Mouse (Mus musculus) spleen, adult 2 months (tissue): ENCODE data around the gene Tex38. TPM values are rescaled to one million over a fixed set of nuclear protein-coding genes. Genes with fewer than 3 reads are reported as not detected.

Experiments
- DNase-seq, 2 experiments: peaks; one replicate each; pipeline versions ENCODE4 v3.0.0 to v3.0.0-alpha.2; 2012 to 2021; ENCODE audit warnings: low spot score in 2 of 2, low read depth in 1 of 2
- H3K27ac ChIP-seq: fragments of 200-500 bp; 2 replicates; pipeline ENCODE4 v1.5.1; 2012; ENCODE audit warnings: low read length, inconsistent platforms; ENCODE audit not compliant: insufficient read depth
- H3K27me3 ChIP-seq: fragments of 200-500 bp; 2 replicates; pipeline ENCODE4 v1.6.1; 2012; ENCODE audit warnings: mild to moderate bottlenecking, moderate library complexity, low read length, inconsistent platforms; ENCODE audit not compliant: control insufficient read depth, insufficient read depth
- H3K36me3 ChIP-seq: fragments of 200-500 bp; 2 replicates; pipeline ENCODE4 v1.6.1; 2012; ENCODE audit warnings: mild to moderate bottlenecking, low read length, inconsistent platforms; ENCODE audit not compliant: control insufficient read depth, insufficient read depth
- H3K4me1 ChIP-seq: fragments of 200-500 bp; 2 replicates; pipeline ENCODE4 v1.6.1; 2011; ENCODE audit warnings: inconsistent platforms; ENCODE audit not compliant: control insufficient read depth, insufficient read depth, insufficient read length
- H3K4me3 ChIP-seq: fragments of 200-500 bp; 2 replicates; pipeline ENCODE4 v1.5.1; 2011; ENCODE audit warnings: mild to moderate bottlenecking, inconsistent platforms; ENCODE audit not compliant: insufficient read depth, insufficient read length; ENCODE audit errors: extremely low read depth
- CTCF ChIP-seq: fragments of 200-500 bp; IDR thresholded peaks from 2 replicates; pipeline ENCODE4 v1.5.1; 2011; ENCODE audit warnings: mild to moderate bottlenecking, inconsistent platforms; ENCODE audit not compliant: insufficient read depth, insufficient read length, insufficient replicate concordance; ENCODE audit errors: extremely low read depth
- POLR2A ChIP-seq: fragments of 200-500 bp; IDR thresholded peaks from 2 replicates; pipeline ENCODE4 v1.6.1; 2011; ENCODE audit warnings: low read depth, low read length, inconsistent platforms
- WGBS: fragments of 180-500 bp; shearing (Covaris S2); methylation state at CpG from one replicate; pipeline ENCODE4 v1.1.7; 2018; 5-methylcytosine and 5-hydroxymethylcytosine counted together
- polyA plus RNA-seq: library from polyadenylated mRNA; depleted of rRNA; stranded (reverse); fragments of >200 nt; gene quantifications from 2 replicates; pipeline ENCODE4 v1.2.3, GENCODE M21; 2012; rRNA removed

Gene Tex38
- polyA plus RNA-seq: 0.14 and 0.32 TPM in 2 replicates

DNA sequence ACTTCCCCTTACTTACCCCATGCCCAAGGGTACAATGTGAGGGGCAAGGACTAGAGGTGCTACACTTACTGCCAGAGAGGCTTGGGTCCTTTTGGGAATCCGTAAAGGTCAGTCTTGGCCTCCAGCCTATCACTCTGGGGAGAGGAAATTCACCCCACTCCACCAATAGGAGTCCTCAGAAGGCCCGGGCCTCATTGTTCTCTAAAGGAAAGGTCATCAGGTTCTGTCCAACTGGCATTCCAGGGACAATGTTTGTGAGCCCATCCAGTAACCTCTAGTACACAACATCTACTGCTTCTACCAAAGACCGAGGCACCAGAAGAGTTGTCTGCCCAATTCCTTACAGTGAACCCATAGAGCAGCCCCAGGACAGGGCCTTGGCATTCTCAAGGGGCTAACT is at the start of gene Tex38:
TSS of gene Tex38 (minus strand) at position 101 of the 400 bp plus-strand sequence.
- peaks cover 3% of the 10 kb centered on the region; the same call in 1 of the 2 replicates for H3K4me1 ChIP-seq
- TF ChIP-seq CTCF: no peak
- TF ChIP-seq POLR2A: no peak
- 86% methylated on average over 3 of the region's 3 CpGs for WGBS

DNA sequence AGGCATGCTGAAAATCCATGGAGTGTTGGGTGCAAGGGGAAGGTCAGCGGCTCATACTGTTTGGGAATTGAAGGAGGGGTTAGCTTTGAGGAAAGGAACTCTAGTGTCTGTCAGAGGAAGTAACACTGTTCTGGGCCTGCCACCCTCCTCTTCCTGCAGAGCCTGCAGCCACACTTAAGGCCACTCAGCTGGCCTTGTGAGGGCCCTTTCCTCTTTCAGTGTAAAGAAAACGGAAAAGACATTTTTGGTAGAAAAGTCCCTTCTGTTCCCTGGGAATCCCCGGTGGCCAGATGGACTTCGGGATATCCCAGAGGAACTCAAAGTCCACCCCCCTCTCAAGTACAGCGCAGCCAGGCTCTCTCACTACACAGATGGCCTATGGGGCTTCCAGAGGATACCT is 49.7 kb upstream of the Tex38 start:
- DNase-seq: no peak
- TF ChIP-seq POLR2A (no peak), CTCF (no peak)

More for the DNA sequence above, at the start of gene Tex38:
- no peak within 1 kb of the TSS for H3K4me3 ChIP-seq
- no peak for DNase-seq
- no peak within 1 kb of the TSS for H3K27ac ChIP-seq
- no peaks in the 10 kb centered on the region for H3K27me3 ChIP-seq
- H3K36me3 ChIP-seq: peaks cover 2% of the 10 kb centered on the region; the same call in 1 of the 2 replicates

GRCm38 (mm10) chr4:115828572-115828902 is 47.7 kb upstream of the Tex38 start:
- TF ChIP-seq CTCF (no peak), POLR2A (no peak)
- no peak for DNase-seq
- peaks cover 10% of the 10 kb centered on the region; the same call in 1 of the 2 replicates for H3K4me1 ChIP-seq
- peaks cover 7% of the 10 kb centered on the region; the same call in 1 of the 2 replicates for H3K36me3 ChIP-seq
- H3K4me3 ChIP-seq: peak overlapping the region; percentile 87
- no peaks in the 10 kb centered on the region for H3K27me3 ChIP-seq
- peak overlapping the region; percentile 1; the same call in 1 of the 2 replicates for H3K27ac ChIP-seq
- WGBS: 17% methylated on average over 8 of the region's 8 CpGs

More for the DNA sequence above, 49.7 kb upstream of the Tex38 start:
- 37% methylated on average over 5 of the region's 5 CpGs for WGBS
- no peak overlapping the region for H3K4me3 ChIP-seq
- H3K36me3 ChIP-seq: peaks cover 14% of the 10 kb centered on the region
- no peaks in the 10 kb centered on the region for H3K27me3 ChIP-seq
- peaks cover 10% of the 10 kb centered on the region; the same call in 1 of the 2 replicates for H3K4me1 ChIP-seq
- H3K27ac ChIP-seq: peak overlapping the region; percentile 37; the same call in 1 of the 2 replicates

- Histone ChIP-seq H3K36me3 (peaks cover 7% of the 10 kb centered on the region; the same call in 1 of the 2 replicates), H3K4me1 (peaks cover 10% of the 10 kb centered on the region; the same call in 1 of the 2 replicates), H3K4me3 (peak within 1 kb of the TSS; percentile 87), H3K27me3 (no peaks in the 10 kb centered on the region), H3K27ac (peak within 1 kb of the TSS; percentile 83)
- no peak for TF ChIP-seq CTCF
- TF ChIP-seq POLR2A: no peak
- DNase-seq: peak in 1 of 2 experiments; percentile 70
- under 1% methylated on average over 57 of the region's 57 CpGs for WGBS
These were observed 47.2 kb upstream of the Tex38 start, which contains the start of gene Mob3c for GRCm38 (mm10) chr4:115827888-115828571. TSS of gene Mob3c (plus strand) at chr4:115828092.

DNA sequence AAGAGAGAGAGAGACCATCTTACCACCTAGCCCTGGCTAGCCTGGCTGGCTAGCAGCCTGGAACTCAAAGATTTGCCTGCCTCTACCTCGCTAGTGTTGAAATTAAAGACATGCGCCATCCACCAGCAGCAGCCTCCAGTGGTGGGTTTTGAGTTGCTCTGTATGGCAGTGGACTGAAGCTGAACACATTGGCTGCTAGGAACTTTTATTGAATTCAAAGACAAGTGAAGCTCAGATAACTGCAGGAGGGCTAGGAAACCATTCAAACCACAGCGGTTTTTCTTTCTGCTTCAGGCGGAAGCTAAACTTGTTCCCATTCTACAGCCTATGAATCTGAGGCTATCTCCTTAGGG is 46.7 kb upstream of the Tex38 start:
- H3K27ac ChIP-seq: peak overlapping the region; percentile 83
- 4% methylated on average over 4 of the region's 4 CpGs for WGBS
- peaks cover 7% of the 10 kb centered on the region; the same call in 1 of the 2 replicates for H3K36me3 ChIP-seq
- peak overlapping the region; percentile 87 for H3K4me3 ChIP-seq
- peaks cover 10% of the 10 kb centered on the region; the same call in 1 of the 2 replicates for H3K4me1 ChIP-seq
- no peak for DNase-seq
- TF ChIP-seq POLR2A (no peak), CTCF (no peak)
- H3K27me3 ChIP-seq: no peaks in the 10 kb centered on the region

- Histone ChIP-seq H3K36me3 (peaks cover 5% of the 10 kb centered on the region; the same call in 1 of the 2 replicates), H3K4me3 (no peak overlapping the region), H3K27me3 (no peaks in the 10 kb centered on the region), H3K4me1 (peaks cover 10% of the 10 kb centered on the region; the same call in 1 of the 2 replicates), H3K27ac (no peak overlapping the region)
- 73% methylated on average over 3 of the region's 3 CpGs for WGBS
- DNase-seq: no peak
- TF ChIP-seq CTCF (no peak), POLR2A (no peak)
These were observed 46.2 kb upstream of the Tex38 start for GRCm38 (mm10) chr4:115827066-115827465.

DNA sequence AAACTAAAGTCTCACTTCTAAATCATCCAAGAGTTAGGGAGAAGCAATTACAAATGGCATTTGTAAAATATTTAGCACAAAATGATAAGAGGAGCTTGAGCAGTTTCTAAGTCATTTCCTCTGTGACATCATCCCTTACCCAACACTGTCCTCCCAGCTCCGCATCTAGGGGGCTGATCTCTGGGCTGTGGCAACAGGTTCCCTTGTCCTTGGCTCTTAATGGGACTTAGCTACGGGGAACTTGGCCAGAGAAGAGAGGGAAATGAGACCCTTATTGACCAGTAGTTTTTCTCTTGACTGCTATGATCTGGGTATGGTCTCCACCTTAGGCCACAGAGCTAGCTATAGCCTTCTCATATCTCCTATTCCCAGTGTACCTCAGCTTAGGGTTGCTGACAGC is 44.5 kb upstream of the Tex38 start:
- WGBS: 51% methylated on average over 2 of the region's 2 CpGs
- TF ChIP-seq CTCF (no peak), POLR2A (no peak)

More for the DNA sequence above, 44.5 kb upstream of the Tex38 start:
- H3K27ac ChIP-seq: no peak overlapping the region
- no peak for DNase-seq
- no peaks in the 10 kb centered on the region for H3K36me3 ChIP-seq
- H3K4me1 ChIP-seq: peaks cover 3% of the 10 kb centered on the region; the same call in 1 of the 2 replicates
- no peaks in the 10 kb centered on the region for H3K27me3 ChIP-seq
- H3K4me3 ChIP-seq: no peak overlapping the region
